Mouse (Mus musculus): ENCODE results near the gene Rnf41. TPM values are rescaled to one million over a fixed set of nuclear protein-coding genes. Genes with fewer than 3 reads are reported as not detected.

The Rnf41 gene
- 82.6 and 84.1 TPM in 2 replicates for polyA plus RNA-seq (2012; rRNA removed)

DNA sequence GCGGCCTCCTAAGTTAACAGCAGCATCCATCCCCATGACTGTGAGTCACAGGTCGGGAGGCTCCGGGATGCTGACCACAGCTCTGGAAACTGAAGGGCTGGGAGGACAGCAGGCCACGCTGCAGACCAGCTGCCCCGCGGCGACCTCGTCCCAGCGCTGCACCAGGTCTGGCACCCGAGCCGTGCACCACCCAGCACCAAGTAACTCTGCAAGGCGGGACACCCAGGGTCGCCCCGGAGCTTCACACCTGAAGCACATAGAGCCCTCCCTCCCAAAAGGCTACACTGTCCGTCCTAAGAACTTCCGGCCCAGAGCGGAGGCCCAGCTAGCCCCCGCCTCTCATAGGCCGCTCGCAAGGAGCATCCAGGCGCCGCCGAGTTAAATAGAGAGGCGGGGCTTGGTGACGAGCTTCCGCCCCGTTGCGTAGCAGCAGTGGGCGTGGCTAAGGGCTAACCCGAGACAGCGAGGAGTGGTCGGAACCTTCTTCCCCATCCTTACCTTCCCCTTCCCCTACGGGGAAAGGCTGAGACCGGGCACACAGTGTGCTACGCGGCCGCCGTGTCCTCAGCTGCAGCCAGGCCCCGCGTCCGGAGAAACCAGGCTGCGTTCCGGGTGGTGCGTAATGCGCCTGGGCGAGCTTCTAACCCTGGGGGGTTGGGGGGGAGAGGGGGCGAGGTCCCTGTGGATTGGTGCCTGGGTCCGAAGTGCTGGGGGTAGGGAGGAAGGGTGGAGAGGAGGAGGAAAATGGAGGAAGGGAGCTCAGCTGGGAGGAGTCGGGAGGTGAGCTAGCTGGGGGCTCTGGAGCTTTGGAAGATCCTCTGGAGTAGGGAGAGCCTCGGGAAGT is at the start of gene Rnf41, which contains the start of gene Nabp2:
Gene Rnf41, plus strand, starts transcription at position 447 of the 844 bp plus-strand sequence.
Gene Nabp2, minus strand, starts transcription at position 282 of the 844 bp plus-strand sequence.
- Histone ChIP-seq H3K27ac (ENCODE audit: control insufficient read depth, insufficient read depth, low read depth, low read length) (peak within 1 kb of the TSS; percentile 92), H3K4me1 (ENCODE audit: control insufficient read depth, insufficient read depth, low read length) (peaks cover 17% of the 10 kb centered on the region), H3K4me3 (ENCODE audit: control insufficient read depth, low read depth, low read length) (peak within 1 kb of the TSS; percentile 99), H3K36me3 (ENCODE audit: control insufficient read depth, insufficient read depth, low read length) (peaks cover 5% of the 10 kb centered on the region), H3K27me3 (ENCODE audit: control insufficient read depth, insufficient read depth, low read length) (no peaks in the 10 kb centered on the region)
- 0 out of 2 replicates have a peak, but pooled peaks have one; percentile 5 for TF ChIP-seq CTCF (IDR thresholded peaks at IDR 0.05; ENCODE audit: control insufficient read depth, insufficient read depth, insufficient replicate concordance, low read depth, low read length)
- peak; percentile 94 for TF ChIP-seq POLR2A (IDR thresholded peaks at IDR 0.05; ENCODE audit: control insufficient read depth, low read depth, low read length)

GRCm38 (mm10) chr10:128361836-128362235 is 49.6 kb upstream of the Rnf41 start:
- H3K36me3 ChIP-seq (ENCODE audit: control insufficient read depth, insufficient read depth, low read length) = peaks cover 3% of the 10 kb centered on the region; the same call in 1 of the 2 replicates
- no peak for TF ChIP-seq POLR2A (IDR thresholded peaks at IDR 0.05; ENCODE audit: control insufficient read depth, low read depth, low read length)
- TF ChIP-seq CTCF (IDR thresholded peaks at IDR 0.05; ENCODE audit: control insufficient read depth, insufficient read depth, insufficient replicate concordance, low read depth, low read length) = no peak

DNA sequence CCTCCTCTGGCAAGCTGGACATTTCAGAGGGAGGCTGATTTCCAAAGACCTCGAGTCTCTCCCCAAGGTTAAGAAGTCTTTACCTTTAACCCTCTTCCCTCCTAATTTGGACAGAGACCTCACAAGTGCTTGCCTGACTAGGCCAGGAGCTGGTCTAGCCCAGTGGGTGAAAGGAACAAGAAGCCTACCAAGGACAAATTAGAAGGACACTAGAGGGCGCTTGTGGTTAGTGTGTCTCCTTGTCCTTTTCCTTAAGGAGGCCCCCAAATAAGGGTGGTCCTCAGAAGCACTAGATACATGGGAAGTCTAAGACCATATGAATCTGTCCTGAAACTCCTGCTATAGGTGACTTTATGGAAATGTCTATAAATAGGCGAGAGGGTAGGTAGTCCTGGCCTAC is 48.9 kb upstream of the Rnf41 start:
- TF ChIP-seq CTCF (IDR thresholded peaks at IDR 0.05; ENCODE audit: control insufficient read depth, insufficient read depth, insufficient replicate concordance, low read depth, low read length) (no peak), POLR2A (IDR thresholded peaks at IDR 0.05; ENCODE audit: control insufficient read depth, low read depth, low read length) (no peak)
- Histone ChIP-seq H3K27me3 (ENCODE audit: control insufficient read depth, insufficient read depth, low read length) (no peaks in the 10 kb centered on the region), H3K36me3 (ENCODE audit: control insufficient read depth, insufficient read depth, low read length) (peaks cover 3% of the 10 kb centered on the region; the same call in 1 of the 2 replicates), H3K4me3 (ENCODE audit: control insufficient read depth, low read depth, low read length) (no peak overlapping the region), H3K27ac (ENCODE audit: control insufficient read depth, insufficient read depth, low read depth, low read length) (no peak overlapping the region), H3K4me1 (ENCODE audit: control insufficient read depth, insufficient read depth, low read length) (no peaks in the 10 kb centered on the region)

More at GRCm38 (mm10) chr10:128361836-128362235, 49.6 kb upstream of the Rnf41 start:
- Histone ChIP-seq H3K27me3 (ENCODE audit: control insufficient read depth, insufficient read depth, low read length) (no peaks in the 10 kb centered on the region), H3K4me1 (ENCODE audit: control insufficient read depth, insufficient read depth, low read length) (no peaks in the 10 kb centered on the region), H3K4me3 (ENCODE audit: control insufficient read depth, low read depth, low read length) (no peak overlapping the region), H3K27ac (ENCODE audit: control insufficient read depth, insufficient read depth, low read depth, low read length) (peak overlapping the region; percentile 32; the same call in 1 of the 2 replicates)

DNA sequence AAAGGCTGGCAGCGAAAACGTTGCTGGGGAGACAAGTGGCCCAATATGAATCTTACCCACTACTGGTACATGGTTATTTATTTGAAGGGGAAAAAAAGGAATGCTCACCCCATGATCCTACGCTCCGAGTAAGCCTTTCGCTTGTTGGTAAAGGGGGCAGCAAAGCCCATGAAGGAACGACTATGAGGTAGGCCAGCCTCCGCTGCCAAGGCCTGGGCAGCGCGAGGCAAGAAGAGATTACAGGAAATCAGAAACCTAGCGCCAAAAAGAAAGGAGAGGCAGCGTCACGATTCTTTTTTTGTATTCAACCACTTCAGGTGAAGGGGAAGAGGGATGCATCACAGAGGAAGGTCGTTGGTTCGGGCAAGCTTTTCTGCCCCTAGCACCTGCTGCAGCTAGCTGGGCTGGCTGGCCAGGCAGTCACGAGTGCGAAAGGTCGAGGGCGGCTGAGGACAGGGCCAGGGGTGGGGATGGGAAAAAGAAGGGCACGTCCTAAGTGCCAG is 43.5 kb upstream of the Rnf41 start:
- Histone ChIP-seq H3K27ac (ENCODE audit: control insufficient read depth, insufficient read depth, low read depth, low read length) (peak overlapping the region; percentile 95), H3K4me3 (ENCODE audit: control insufficient read depth, low read depth, low read length) (peak overlapping the region; percentile 96)
- TF ChIP-seq POLR2A (IDR thresholded peaks at IDR 0.05; ENCODE audit: control insufficient read depth, low read depth, low read length) = no peak
- TF ChIP-seq CTCF (IDR thresholded peaks at IDR 0.05; ENCODE audit: control insufficient read depth, insufficient read depth, insufficient replicate concordance, low read depth, low read length) = no peak

DNA sequence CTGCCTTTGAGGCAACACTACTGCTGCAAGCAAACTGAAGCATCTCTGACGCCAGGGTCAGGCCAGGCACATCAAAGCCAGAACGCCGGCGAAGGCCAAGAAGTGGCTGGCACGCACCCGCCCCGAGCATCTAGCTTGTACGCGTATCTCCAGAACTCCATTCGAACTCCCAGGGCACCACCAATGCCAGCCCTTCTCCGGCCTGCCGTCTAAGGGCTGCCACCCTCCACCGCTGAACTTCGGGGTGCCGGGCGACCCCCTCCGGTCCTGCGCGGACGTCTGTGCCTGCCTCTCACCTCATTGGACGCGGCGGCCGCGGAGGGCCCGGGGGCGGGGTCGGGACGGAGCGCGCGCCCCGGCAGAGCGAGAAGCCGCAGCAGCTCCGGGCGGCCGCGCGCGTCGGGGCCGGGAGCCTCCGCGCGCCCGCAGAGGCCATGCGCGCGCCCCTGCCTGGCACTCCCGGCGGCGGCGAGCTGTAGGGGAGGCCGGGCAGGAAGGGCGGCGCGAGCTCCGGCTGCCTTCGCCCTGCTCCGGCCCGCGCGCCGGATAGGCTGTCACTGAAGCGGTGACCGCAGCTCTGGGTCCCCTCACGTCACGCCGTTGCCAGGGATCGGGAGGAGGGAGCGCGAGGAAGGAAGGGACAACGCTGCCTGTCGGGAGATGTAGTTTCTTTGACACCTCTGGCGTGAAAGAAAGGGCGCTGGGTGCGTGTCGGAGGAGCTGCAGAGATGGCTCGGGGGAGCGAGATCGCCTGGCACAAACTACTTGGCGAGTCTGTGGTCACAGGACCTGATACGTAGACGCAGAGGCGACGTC is 42.8 kb upstream of the Rnf41 start, which contains the start of gene Coq10a:
Gene Coq10a, minus strand, starts transcription at position 596 of the 816 bp plus-strand sequence.
- H3K36me3 ChIP-seq (ENCODE audit: control insufficient read depth, insufficient read depth, low read length) = no peaks in the 10 kb centered on the region
- peak within 1 kb of the TSS; percentile 95 for H3K27ac ChIP-seq (ENCODE audit: control insufficient read depth, insufficient read depth, low read depth, low read length)
- peak within 1 kb of the TSS; percentile 96 for H3K4me3 ChIP-seq (ENCODE audit: control insufficient read depth, low read depth, low read length)
- no peaks in the 10 kb centered on the region for H3K27me3 ChIP-seq (ENCODE audit: control insufficient read depth, insufficient read depth, low read length)
- H3K4me1 ChIP-seq (ENCODE audit: control insufficient read depth, insufficient read depth, low read length) = peaks cover 16% of the 10 kb centered on the region
- TF ChIP-seq CTCF (IDR thresholded peaks at IDR 0.05; ENCODE audit: control insufficient read depth, insufficient read depth, insufficient replicate concordance, low read depth, low read length) (peak; percentile 15; the same call in 1 of the 2 replicates), POLR2A (IDR thresholded peaks at IDR 0.05; ENCODE audit: control insufficient read depth, low read depth, low read length) (peak; percentile 65)

More for the DNA sequence above, 43.5 kb upstream of the Rnf41 start:
- Histone ChIP-seq H3K4me1 (ENCODE audit: control insufficient read depth, insufficient read depth, low read length) (peaks cover 16% of the 10 kb centered on the region), H3K27me3 (ENCODE audit: control insufficient read depth, insufficient read depth, low read length) (no peaks in the 10 kb centered on the region), H3K36me3 (ENCODE audit: control insufficient read depth, insufficient read depth, low read length) (no peaks in the 10 kb centered on the region)

- H3K4me1 ChIP-seq (ENCODE audit: control insufficient read depth, insufficient read depth, low read length) = peaks cover 16% of the 10 kb centered on the region
- H3K4me3 ChIP-seq (ENCODE audit: control insufficient read depth, low read depth, low read length) = peak overlapping the region; percentile 96
- no peak for TF ChIP-seq CTCF (IDR thresholded peaks at IDR 0.05; ENCODE audit: control insufficient read depth, insufficient read depth, insufficient replicate concordance, low read depth, low read length)
- TF ChIP-seq POLR2A (IDR thresholded peaks at IDR 0.05; ENCODE audit: control insufficient read depth, low read depth, low read length) = 0 out of 2 replicates have a peak, but pooled peaks have one; percentile 5
- H3K36me3 ChIP-seq (ENCODE audit: control insufficient read depth, insufficient read depth, low read length) = no peaks in the 10 kb centered on the region
- no peaks in the 10 kb centered on the region for H3K27me3 ChIP-seq (ENCODE audit: control insufficient read depth, insufficient read depth, low read length)
- peak overlapping the region; percentile 95 for H3K27ac ChIP-seq (ENCODE audit: control insufficient read depth, insufficient read depth, low read depth, low read length)
Observed at GRCm38 (mm10) chr10:128369218-128369543, 42.3 kb upstream of the Rnf41 start.

Measured in testis, adult 2 months (tissue).